Mouse (Mus musculus) gastrocnemius, postnatal 10 days (tissue): ENCODE measurements around the gene Plekhg2. TPM values are rescaled to one million over a fixed set of nuclear protein-coding genes. Genes with fewer than 3 reads are reported as not detected.
A peak's percentile ranks its signal among the peaks of the same experiment; 100 is the strongest.

ENCODE experiments used
- DNase-seq: peaks from one replicate; pipeline ENCODE4 v3.0.0; 2021; ENCODE audit warnings: mixed read lengths
- total RNA-seq, 2 experiments: library from RNA; stranded (reverse); gene quantifications; 2 replicates each; pipeline ENCODE4 v1.2.3; 2021

Plekhg2 gene
- total RNA-seq, 2 experiments from 2014 or later, result 18.7 to 30.0 TPM

- no peak for DNase-seq
These were observed 4.6 kb downstream of the Plekhg2 start for GRCm38 (mm10) chr7:28367663-28368275.

GRCm38 (mm10) chr7:28362441-28363060 is 9.8 kb downstream of the Plekhg2 start:
- no peak for DNase-seq

GRCm38 (mm10) chr7:28361647-28362341 is 10.6 kb downstream of the Plekhg2 start:
- DNase-seq, result no peak

- no peak for DNase-seq
These were observed 12.1 kb downstream of the Plekhg2 start for GRCm38 (mm10) chr7:28360291-28360690.

GRCm38 (mm10) chr7:28359854-28360253 is 12.5 kb downstream of the Plekhg2 start:
- DNase-seq, result no peak

- DNase-seq, result no peak
These were observed 14.0 kb downstream of the Plekhg2 start for GRCm38 (mm10) chr7:28358431-28358830.

GRCm38 (mm10) chr7:28357984-28358383 is 14.4 kb downstream of the Plekhg2 start:
- DNase-seq, result no peak

GRCm38 (mm10) chr7:28356981-28357380 is 15.4 kb downstream of the Plekhg2 start:
- DNase-seq, result peak; percentile 58

GRCm38 (mm10) chr7:28355221-28355620 is 17.2 kb downstream of the Plekhg2 start:
- DNase-seq, result no peak

- DNase-seq, result no peak
These were observed 17.8 kb downstream of the Plekhg2 start for GRCm38 (mm10) chr7:28354596-28354995.

GRCm38 (mm10) chr7:28354113-28354581 is 18.3 kb downstream of the Plekhg2 start:
- DNase-seq, result no peak

- no peak for DNase-seq
These were observed 19.1 kb downstream of the Plekhg2 start for GRCm38 (mm10) chr7:28353267-28353666.

GRCm38 (mm10) chr7:28351676-28352191 is 20.7 kb downstream of the Plekhg2 start:
- no peak for DNase-seq

- peak; percentile 98 for DNase-seq
These were observed 22.1 kb downstream of the Plekhg2 start, which contains the start of gene Rps16 for GRCm38 (mm10) chr7:28350155-28350883. Gene Rps16, plus strand, starts transcription at chr7:28350652.

GRCm38 (mm10) chr7:28348601-28349000 is 23.8 kb downstream of the Plekhg2 start:
- no peak for DNase-seq

GRCm38 (mm10) chr7:28347746-28348145 is 24.7 kb downstream of the Plekhg2 start:
- DNase-seq, result no peak

GRCm38 (mm10) chr7:28344637-28345036 is 27.8 kb downstream of the Plekhg2 start:
- DNase-seq, result peak; percentile 62

- DNase-seq, result no peak
These were observed 31.0 kb downstream of the Plekhg2 start for GRCm38 (mm10) chr7:28341381-28341780.

- peak; percentile 59 for DNase-seq
These were observed 33.0 kb downstream of the Plekhg2 start for GRCm38 (mm10) chr7:28339213-28339917.

- peak; percentile 95 for DNase-seq
These were observed 34.0 kb downstream of the Plekhg2 start, which contains the start of gene Supt5 for GRCm38 (mm10) chr7:28338108-28338998. Gene Supt5, minus strand, starts transcription at chr7:28338746.
